Mouse (Mus musculus): ENCODE data around the gene Nagpa. TPM values are rescaled to one million over a fixed set of nuclear protein-coding genes. Genes with fewer than 3 reads are reported as not detected.

Gene Nagpa
- polyA plus RNA-seq (2012; rRNA removed) = 7.1 and 11.6 TPM in 2 replicates

GRCm38 (mm10) chr16:5203668-5204433 lies at the start of gene Nagpa:
TSS of gene Nagpa (minus strand) at chr16:5204012.

GRCm38 (mm10) chr16:5233418-5234313 lies 29.9 kb upstream of the Nagpa start, which contains the start of gene Alg1:
TSS of gene Alg1 (plus strand) at chr16:5233621.

GRCm38 (mm10) chr16:5222140-5222539 lies 18.3 kb upstream of the Nagpa start, which contains the start of gene AU021092:
TSS of gene AU021092 (minus strand) at chr16:5222299.

GRCm38 (mm10) chr16:5147037-5147385 lies 56.8 kb downstream of the Nagpa start, which contains the start of gene Sec14l5:
TSS of gene Sec14l5 (plus strand) at chr16:5147109.

Other genes starting within 250 kb of the Nagpa start
- gene Anks3, start 239.8 kb downstream of the Nagpa start, polyA plus RNA-seq (2012; rRNA removed) = 70.5 and 77.6 TPM in 2 replicates
- not detected in 2 replicates for gene Sept12, start 206.2 kb downstream of the Nagpa start, polyA plus RNA-seq (2012; rRNA removed)
- gene Smim22, start 196.7 kb downstream of the Nagpa start, polyA plus RNA-seq (2012; rRNA removed) = 1.2 and 4.4 TPM in 2 replicates
- 54.2 and 68.4 TPM in 2 replicates for gene Rogdi, start 190.5 kb downstream of the Nagpa start, polyA plus RNA-seq (2012; rRNA removed)
- 135 and 148 TPM in 2 replicates for gene Glyr1, start 154.1 kb downstream of the Nagpa start, polyA plus RNA-seq (2012; rRNA removed)
- gene Ubn1, start 154.0 kb downstream of the Nagpa start, polyA plus RNA-seq (2012; rRNA removed) = 27.7 and 38.3 TPM in 2 replicates
- 0.77 and 0.97 TPM in 2 replicates for gene Ppl, start 71.6 kb downstream of the Nagpa start, polyA plus RNA-seq (2012; rRNA removed)
- 1.2 and 1.3 TPM in 2 replicates for gene Sec14l5, start 56.9 kb downstream of the Nagpa start, polyA plus RNA-seq (2012; rRNA removed)
- gene AU021092, start 18.3 kb upstream of the Nagpa start, polyA plus RNA-seq (2012; rRNA removed) = 2.7 and 4.8 TPM in 2 replicates
- 26.9 and 32.6 TPM in 2 replicates for gene Alg1, start 29.6 kb upstream of the Nagpa start, polyA plus RNA-seq (2012; rRNA removed)
- 10.5 and 19.1 TPM in 2 replicates for gene Eef2kmt, start 52.0 kb upstream of the Nagpa start, polyA plus RNA-seq (2012; rRNA removed)

Measured in central nervous system, embryonic 11.5 days (tissue).